Mouse (Mus musculus) erythroid progenitor cell, adult 5-6 weeks (primary cell): ENCODE measurements around the gene Dnajc13. TPM values are rescaled to one million over a fixed set of nuclear protein-coding genes. Genes with fewer than 3 reads are reported as not detected.

ENCODE experiments used
- ATAC-seq: replicated peaks from 2 replicates; pipeline ENCODE4 v1.8.0; 2016; ENCODE audit warnings: moderate number of reproducible peaks, mild to moderate bottlenecking, moderate TSS enrichment, inconsistent platforms; ENCODE audit not compliant: poor library complexity, low FRiP score, severe bottlenecking
- total RNA-seq, 2 experiments: library from RNA; stranded (forward) in 1 of 2; stranded (reverse) in 1 of 2; fragments of 150-400 nt in 1 of 2; fragments of 186-747, 209-891 nt in 1 of 2; gene quantifications; 2 replicates each; pipeline versions ENCODE4 v1.2.3 to v1.2.4; 2015 to 2017; ENCODE audit warnings: low replicate concordance in 2 of 2

The Dnajc13 gene
- total RNA-seq, 2 experiments from 2014 or later, result 13.4 to 26.4 TPM

DNA sequence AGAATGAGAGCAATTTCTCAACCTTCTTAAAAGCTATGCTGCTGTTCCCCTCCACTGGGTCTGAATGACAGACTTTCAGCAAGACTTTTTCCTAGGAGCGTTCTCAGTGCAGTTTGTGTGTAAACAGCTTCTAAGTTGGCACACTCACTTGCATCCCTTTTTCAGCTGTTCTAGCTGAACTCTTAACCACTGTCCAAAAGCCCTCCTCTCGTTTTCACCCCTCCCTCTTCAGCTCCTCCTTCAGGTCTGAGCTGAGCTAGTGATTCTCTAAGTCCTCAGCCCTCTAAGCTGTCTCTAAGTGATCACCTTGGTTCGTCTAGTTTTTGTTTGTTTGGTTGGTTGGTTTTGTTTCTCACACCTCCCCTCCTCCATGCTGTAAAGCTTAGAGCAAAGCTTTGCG is 2.4 kb downstream of the Dnajc13 start:
- no peak for ATAC-seq

- no peak for ATAC-seq
These were observed 6.6 kb downstream of the Dnajc13 start for GRCm38 (mm10) chr9:104256085-104256484.

DNA sequence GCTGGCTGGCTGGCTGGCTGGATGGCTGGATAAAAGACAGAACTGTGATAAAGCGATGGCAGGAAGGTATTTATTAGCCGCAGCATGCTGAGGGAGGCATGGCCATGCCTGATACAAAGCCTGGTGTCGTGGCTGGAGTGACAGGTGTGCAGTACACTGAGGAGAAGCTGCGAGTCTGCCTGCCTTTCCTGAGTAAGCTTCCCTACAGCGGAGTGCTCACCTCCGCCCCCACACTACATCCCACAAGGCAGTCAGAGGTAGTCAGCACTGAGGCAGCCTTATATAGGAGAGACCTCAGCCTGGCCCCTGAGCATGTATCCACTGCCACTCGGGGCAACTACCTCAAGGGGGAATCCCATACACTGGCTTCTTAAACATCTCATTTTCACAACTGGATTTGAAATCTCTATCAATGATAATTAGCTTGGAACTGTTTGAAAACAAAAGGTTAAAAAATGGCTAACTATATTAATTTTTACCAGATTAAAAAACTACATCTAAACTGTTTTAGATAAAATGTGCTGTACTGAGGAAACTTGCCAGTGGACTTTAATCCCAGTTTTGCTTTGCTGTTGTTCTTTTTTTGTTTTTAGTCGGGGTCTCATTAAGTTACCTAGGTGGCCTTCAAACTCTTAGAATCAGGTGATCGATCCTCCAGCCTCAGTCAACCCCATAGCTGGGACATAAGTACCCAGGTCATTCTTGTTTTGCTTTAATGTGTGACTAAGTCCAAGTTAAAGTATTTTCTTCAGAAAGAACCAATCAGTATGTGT is 8.1 kb downstream of the Dnajc13 start:
- ATAC-seq, result no peak

DNA sequence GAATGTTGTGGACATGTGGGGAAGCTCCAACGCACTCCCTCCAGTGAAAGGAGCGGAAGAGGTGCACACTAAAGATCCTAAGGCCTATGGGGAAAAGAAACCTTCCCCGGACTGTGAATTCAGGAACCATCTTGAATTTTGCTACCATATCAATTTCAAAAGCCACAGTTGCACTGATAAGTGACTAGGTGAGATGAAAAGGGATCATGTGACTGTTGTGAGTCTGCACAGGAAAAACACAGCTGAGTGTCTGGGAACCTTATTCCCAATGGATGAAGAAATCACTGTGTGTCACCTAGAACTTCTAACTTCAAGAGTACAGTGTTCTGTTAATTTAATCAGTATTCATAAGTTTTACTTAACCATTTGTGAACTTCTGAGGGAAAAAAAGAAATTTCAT is 10.1 kb downstream of the Dnajc13 start:
- no peak for ATAC-seq

GRCm38 (mm10) chr9:104251687-104252086 is 11.0 kb downstream of the Dnajc13 start:
- no peak for ATAC-seq

DNA sequence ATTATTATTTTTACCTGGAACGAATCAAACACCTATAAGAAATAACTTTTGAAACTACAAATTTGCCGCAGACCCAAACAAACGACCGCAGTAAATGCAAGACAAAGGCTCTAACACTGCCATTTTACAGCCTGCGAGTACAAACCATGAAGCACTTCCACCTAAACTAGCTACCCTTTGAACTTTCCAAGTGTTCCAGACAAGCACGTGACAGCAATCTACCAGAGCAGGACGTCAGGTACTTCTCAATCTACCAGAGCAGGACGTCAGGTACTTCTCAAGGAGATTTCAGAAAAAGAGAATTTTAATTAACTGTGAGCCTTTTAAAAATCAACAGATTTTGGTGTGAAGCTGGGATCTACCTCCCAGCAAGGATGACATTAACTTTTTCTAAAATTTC is 11.6 kb downstream of the Dnajc13 start:
- ATAC-seq, result no peak

DNA sequence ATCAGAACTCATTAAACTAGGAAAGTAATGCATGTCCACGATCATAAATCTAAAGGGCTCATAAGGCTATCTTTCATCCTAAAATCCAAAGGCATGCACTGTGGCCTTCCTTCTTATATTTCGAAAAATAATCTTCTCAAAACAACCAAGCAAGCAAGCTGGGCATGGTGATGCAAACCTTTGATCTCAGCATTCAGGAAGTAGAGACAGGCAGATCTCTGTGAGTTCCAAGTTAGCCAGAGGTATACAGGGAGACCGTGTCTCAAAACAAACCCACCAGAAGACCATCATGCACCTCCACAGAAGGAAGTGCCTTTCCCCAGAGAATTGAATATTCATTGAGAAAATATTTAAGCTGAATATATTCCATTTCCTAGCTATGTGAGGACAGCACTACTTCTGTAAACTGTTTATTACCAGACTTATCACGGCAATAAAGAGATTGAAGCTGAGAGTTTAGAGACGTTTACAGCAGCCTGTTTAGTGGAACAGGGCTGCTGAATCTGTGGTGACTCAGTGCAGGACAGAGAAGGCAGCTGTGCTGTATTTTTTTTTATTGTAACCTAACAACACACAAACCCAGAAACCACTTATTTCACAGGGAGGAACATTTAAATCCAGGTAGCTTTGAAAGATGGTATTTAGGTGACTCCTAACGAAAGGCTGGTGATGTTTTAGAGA is 15.3 kb downstream of the Dnajc13 start:
- ATAC-seq, result no peak

- ATAC-seq, result no peak
These were observed 18.8 kb downstream of the Dnajc13 start for GRCm38 (mm10) chr9:104243799-104244466.

GRCm38 (mm10) chr9:104240146-104240545 is 22.6 kb downstream of the Dnajc13 start:
- ATAC-seq, result no peak

DNA sequence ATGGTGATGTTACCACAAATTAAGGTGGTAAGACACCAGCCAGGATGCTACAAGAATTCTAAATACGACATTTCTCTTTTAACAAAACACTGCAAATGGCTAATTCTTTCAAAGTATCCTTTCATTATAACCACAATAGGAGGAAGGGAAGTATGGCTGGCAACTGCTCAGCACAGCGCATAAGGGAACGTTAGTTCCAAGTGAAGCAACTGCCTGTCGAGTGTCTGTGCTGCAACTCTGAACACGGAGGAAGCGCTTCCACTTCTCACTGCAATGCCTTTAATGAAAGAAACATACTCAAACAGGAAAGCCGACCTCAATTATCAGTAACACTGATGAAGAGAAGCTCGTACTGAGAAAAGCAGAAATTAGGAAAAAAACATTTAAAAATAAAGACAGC is 23.7 kb downstream of the Dnajc13 start:
- ATAC-seq, result no peak

GRCm38 (mm10) chr9:104236256-104236930 is 26.3 kb downstream of the Dnajc13 start:
- ATAC-seq, result no peak

DNA sequence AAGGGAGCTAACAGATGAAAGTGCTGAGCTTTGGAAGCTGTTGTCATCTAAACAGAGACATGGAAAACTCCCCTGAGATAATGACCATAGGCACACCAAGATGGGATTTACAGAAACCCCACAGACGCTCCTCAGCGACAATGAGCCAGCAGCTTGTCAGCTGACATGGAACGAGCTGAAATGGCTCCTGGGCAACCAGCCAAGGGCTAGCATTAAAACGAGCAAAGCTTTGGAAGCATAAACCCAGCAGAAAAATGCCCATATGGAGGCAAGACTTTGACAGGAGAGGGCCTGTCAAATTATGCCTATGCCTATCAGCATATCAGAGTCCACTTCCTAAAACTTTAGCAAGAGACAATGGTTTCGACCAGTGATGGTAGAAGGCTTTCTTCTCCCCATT is 27.0 kb downstream of the Dnajc13 start:
- ATAC-seq, result no peak

GRCm38 (mm10) chr9:104233815-104234214 is 28.9 kb downstream of the Dnajc13 start:
- ATAC-seq, result no peak

DNA sequence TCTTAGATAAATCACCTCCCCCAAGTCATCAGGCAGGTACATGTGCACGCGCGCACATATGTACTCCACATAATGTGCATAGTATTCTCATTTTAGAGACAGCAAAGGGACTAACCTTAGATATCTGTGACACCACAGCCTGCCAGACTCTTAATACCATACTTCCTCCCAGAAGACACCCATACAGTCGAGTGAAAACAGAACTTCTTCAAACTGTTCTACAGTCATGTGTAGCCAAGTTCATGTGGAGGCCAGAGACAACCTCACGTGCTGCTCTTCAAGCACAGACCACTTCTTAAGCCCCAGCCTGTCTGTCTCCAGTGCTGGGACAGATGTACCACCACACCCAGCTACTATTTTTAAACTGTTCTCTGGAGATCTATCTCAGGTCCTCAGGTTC is 29.7 kb downstream of the Dnajc13 start:
- ATAC-seq, result no peak

GRCm38 (mm10) chr9:104232004-104232403 is 30.7 kb downstream of the Dnajc13 start:
- no peak for ATAC-seq

GRCm38 (mm10) chr9:104211402-104211801 is 51.3 kb downstream of the Dnajc13 start:
- no peak for ATAC-seq

GRCm38 (mm10) chr9:104203851-104204250 is 58.9 kb downstream of the Dnajc13 start:
- peak; percentile 54; the same call in 1 of the 2 replicates for ATAC-seq

- ATAC-seq, result no peak
These were observed 68.2 kb downstream of the Dnajc13 start for GRCm38 (mm10) chr9:104194528-104194927.

DNA sequence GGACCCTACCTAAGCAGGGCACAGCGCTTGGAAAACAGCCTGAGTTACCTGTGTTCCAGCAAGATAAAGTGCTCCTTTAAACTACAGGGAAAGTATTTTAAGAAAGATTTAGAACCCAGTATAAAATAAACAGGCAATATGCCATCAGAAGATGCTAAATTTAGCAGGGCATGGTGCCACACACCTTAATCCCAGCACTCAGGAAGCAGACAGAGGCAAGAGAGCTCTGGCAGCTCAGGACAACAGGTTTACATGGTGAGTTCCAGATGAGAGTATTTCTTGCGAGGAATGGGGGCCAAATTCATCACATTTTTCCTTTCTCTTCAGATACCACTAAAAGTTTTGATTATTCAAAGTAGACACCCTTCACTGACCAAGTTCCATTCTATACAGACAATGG is 68.8 kb downstream of the Dnajc13 start:
- ATAC-seq, result no peak

GRCm38 (mm10) chr9:104193327-104193726 is 69.4 kb downstream of the Dnajc13 start:
- ATAC-seq, result no peak
